Mouse (Mus musculus) ZHBTc4 (cell line): ENCODE results near the gene Tesk1.

ENCODE experiments used
- DNase-seq: peaks from one replicate; pipeline ENCODE4 v3.0.0-alpha.2; 2011; ENCODE audit warnings: low read depth, low spot score

Gene Tesk1

DNA sequence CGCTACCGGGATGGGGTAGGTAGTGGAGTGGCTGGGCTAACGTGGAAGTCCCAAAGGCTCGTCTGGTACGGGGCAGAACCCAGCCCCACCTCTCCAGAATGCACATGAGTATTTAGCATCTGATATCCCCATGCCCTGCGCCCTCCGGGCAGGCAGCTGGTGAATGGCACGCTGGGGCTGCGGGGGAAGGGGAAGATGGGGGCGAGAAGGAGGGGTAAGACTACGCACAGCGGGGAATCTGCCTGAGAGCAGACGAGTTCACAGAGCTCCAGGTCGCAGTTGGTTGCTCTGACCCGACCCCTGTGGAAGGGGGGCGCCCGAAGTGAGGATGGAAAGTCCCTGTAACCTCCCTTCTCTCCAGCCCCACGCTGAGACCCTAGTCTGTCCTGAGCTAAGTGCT lies 11.7 kb downstream of the Tesk1 start:
- DNase-seq = no peak

DNA sequence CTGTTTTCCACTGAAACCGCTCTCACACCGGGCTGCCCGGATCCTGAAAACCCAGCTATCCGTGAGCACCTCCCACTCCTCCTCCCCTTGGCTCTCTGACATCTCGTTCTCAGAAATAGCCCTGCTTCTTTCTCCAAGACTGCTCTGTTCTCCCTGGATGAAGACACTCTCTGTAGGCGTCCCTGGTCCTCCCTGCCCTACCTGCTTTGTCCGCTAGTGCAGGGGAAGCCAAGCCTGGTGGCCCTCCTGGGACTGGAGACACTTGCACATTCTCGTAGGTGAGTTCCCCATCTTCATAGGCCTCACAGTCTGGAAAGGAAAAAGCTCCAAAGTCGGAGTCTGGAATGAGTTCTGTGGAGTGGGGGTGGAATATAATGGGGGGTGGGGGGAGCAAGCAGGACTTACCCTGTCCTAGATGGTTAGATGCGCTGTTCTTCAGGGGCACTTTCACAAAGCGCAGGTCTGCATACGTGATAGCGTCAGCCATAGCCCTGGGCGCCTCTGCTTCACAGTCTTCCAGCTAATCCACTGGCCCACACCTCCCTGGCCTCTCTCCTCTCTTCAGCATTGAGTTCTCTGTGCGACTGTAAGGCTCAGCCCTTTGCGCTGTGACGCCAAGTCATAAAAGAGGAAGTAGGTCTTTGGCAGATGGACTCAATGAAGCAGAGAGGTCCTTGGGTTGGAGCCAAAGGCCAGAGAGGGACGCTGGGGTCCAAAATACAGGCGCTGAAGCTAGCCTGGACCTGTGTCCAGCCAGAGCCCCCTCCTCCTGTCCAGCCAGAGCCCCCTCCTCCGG lies 12.5 kb downstream of the Tesk1 start, which contains the start of gene Cd72:
Gene Cd72, minus strand, starts transcription at position 588 of the 796 bp plus-strand sequence.
- DNase-seq = no peak

DNA sequence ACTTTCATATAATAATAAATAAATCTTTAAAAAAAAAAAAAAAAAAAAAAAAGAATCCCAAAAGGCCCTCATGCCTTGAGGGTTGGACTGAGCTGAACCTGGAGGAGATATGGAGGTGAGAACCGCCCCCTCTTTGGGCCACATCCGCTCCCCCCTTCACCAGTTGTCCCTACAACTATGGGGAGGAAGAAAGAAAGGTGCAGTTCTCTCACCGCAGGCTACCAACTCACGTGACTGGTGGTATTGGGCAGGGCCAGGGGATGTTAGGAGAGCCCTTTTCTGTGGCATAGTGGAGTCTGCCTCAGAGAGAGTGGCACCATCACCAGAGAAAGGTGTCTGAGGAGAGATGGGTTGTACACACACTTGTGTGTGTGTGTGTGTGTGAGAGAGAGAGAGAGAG lies 14.7 kb downstream of the Tesk1 start:
- DNase-seq = no peak

DNA sequence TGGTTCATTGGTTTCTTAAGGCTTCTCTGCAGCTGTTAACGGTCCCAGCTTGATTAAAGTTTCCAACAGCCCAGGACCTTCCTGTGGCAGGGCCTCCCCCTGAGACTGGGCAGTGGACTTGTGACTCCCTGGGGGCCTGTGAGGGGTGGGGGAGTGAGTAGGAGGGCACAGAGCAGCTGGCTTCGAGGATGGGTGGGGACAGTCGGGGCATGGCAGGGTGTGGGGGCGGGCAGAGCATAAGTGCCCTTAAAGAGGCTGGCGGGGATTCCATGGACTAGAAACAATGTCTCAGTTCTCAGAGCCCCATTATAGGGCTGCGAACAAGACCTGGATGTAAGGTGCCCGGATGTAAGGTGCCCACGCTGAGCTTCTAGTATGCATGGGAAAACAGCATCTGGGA lies 15.4 kb downstream of the Tesk1 start:
- no peak for DNase-seq

DNA sequence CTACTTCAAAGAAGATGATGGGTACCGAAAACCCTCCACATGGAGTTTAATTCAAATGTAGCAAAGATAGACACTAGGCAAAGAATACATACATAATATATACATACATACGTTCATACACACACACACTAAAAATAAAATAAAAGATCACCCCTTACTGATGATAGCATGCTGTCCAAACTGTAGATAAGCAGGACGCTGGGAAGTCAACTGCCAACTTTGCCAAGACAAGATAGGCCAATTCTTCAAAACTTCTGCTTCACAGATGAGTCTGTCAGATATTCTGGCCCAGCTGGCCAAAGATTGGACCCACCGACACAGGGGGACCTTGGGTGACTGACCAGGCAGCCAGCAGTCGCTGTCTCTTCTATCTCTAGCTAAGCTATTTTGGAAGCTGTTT lies 21.4 kb downstream of the Tesk1 start:
- no peak for DNase-seq

DNA sequence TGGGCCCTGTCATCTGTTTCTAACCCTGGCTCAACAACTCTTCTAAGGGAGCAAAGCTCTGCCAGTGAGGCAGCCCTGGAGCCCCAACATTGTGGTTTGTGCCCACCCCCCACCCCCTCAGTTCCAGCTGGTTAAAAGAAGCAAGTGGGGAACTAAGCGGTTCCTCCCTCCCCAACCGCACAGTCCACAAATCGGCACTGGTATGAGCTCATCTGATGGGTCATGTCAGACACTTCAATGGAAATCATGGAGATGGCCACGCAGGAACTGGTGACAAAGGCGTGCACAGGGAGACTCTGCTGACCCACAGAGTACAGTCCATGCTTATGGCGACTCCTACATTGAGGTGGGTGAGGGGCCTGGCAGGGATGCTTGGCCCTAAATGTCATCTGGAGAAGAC lies 24.2 kb downstream of the Tesk1 start:
- DNase-seq = no peak

DNA sequence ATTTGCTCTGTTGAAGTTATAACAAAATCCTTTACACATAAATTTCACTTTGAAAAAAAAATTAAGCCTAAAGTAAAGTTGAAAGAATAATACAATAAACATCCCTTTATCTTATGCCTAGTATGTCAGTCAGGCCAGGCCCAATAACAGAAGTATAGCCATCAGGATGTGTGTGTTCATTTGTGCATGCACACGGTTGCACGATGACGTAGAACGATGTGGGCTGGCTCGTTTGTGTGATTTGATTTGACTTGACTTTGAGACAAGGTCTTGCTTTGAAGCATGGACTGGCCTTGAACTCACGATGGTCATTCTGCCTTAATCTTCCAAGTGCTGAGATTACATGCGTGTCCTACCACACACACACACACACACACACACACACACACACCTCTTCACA lies 25.1 kb downstream of the Tesk1 start:
- DNase-seq = no peak

DNA sequence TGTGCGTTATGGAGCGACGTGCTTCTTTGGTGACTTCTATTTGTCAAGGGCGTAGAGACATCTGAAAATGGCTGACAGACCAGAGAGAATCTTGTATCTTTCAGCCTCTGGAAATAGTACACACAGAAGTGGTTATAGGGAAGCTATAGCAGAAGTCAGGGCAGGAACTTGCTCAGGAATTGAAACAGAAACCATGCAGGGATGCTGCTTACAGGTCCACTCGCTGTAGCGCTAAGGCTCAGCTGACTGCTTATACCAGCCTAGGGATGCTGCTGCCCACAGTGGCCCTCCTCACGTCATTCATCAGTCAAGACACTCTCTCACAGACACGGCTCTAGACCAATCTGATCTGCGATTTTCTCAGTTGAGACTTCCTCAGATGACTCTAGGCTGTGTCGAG lies 28.6 kb downstream of the Tesk1 start:
- no peak for DNase-seq

DNA sequence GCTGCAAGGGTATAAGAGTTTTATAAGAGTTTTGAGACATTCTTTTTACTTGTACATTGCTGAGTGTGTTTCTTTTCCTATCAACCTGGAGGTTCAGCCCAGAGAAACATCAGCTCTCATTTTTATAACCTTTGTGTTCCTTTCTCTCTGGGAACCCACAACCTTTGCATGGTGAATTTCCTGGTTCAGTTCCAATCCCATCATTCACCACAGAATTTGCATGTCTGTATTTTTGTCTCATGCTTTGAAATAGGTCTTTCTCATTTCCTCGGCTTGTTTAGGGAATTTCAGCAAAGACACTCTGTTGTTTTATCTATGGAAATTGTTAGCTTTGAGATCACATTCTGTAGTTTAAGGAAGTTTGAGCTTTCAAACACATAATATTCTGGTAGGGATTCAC lies 31.9 kb downstream of the Tesk1 start:
- no peak for DNase-seq

DNA sequence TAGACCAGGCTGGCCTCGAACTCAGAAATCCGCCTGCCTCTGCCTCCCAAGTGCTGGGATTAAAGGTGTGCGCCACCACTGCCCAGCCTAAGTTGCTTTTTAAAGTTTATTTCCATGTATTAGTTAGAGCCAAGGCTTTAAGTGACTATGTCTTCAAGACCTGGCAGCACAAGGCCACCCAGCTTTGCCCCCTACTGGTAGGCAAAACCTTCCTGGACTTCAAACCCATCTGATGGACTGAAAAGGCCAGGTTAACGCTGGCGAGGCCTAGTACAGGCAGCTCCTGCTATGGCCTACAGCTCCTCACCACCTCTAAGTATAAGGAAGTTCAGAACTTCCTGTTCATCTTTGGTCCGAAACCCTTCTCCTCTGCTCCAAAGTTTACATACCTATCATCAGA lies 34.9 kb downstream of the Tesk1 start:
- no peak for DNase-seq

DNA sequence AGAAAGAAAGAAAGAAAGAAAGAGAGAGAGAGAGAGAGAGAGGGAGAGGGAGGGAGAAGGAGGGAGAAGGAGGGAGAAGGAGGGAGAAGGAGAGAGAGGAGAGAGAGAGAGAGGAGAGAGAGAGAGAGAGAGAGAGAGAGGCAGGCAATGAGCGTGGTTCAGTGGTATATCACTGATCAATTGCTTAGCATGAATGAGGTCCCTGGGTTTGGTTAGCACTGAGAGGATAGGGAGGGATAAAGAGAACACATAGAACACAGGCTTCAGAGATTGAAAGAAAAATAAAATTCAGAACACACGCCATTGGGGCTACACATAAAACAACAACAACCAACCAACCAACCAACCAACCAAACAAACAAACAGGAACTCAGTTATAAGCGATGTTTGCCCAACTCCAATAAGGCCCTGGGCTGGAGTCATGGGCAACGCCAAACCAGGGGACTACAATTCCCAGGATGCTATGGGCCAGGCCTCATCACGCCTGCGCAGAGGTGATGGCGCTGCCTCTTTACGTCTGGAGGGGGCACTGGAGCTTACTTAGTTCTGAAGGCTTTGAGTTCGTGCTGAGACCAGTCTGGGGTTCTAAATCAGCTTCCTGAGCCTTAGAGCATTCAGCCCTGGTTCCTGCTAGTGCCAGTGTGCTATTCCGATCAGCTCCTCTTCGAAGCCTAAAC lies 36.3 kb downstream of the Tesk1 start:
- DNase-seq = peak; percentile 96

DNA sequence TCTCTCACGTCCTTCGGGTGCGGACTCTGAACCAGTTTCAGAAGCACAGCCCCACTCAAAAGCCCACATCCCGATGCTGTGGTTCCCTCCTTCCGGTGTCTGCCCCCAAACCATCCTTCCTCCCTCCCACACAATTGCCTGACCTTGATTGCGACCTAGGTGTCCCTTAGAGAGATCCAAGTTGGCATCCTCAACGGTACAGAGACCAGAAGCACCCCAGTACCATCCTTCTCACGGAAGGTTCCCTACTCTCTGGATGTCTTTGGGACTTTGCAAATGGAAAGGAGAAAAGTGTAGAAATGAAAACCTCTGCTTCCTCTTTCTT lies 36.8 kb downstream of the Tesk1 start:
- DNase-seq = no peak

DNA sequence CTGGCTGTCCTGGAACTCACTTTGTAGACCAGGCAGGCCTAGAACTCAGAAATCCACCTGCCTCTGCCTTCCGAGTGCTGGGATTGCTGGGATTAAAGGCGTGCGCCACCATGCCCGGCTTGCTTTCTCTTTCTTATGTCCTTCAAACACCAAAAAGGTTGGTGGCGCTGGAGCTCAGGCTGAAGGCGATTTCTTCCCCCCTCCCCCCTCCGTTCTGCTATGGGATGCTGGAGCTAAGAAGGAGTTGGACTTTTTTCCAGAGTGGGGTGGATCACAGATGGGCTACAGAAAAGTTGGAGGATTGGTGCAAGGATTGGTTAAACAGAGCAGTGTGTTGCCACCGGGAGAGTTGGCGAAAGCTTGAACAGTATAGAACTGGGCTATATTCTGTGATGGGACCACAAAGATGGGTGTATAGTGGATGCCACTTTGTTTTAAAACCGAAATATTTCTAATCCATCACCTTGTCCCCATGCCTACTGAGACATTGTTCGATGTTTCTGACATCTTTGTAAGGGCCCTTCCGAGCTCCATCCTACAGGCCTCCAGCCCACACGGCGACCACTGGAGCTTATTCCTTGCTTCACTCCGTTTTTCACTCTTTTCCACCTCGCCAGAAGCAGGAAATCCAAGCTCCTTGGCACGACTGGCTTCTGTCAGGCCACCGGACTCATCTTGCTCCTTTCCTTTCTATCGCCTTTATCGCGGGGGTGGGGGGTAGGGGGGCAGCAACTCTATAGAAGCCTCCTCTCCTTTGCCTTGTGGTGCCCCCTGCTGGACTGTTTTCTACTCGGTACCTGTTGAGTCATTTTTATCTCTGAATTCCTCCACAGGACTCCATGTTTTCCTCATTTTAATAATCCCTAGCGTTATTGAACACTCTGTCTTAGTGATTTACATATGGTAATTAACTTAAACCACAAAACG lies 37.4 kb downstream of the Tesk1 start:
- peak; percentile 82 for DNase-seq

DNA sequence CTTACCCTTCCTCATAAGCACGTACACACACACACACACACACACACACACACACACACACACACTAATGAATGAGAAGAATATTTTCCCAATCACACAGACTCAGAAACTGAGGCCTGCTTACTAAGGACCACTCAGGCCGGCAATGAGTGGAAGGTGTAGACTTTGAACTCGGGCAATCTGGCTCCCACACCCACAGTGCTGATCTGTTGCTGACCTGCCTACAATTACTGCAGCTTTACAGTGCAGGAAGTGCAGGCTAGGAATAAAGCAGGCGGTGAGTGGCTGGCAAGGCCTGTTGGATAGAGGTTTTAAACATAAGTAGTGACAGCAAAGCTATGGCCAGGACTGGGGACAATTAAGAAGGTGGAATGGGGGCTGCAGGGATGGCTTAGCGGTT lies 39.2 kb downstream of the Tesk1 start:
- no peak for DNase-seq

DNA sequence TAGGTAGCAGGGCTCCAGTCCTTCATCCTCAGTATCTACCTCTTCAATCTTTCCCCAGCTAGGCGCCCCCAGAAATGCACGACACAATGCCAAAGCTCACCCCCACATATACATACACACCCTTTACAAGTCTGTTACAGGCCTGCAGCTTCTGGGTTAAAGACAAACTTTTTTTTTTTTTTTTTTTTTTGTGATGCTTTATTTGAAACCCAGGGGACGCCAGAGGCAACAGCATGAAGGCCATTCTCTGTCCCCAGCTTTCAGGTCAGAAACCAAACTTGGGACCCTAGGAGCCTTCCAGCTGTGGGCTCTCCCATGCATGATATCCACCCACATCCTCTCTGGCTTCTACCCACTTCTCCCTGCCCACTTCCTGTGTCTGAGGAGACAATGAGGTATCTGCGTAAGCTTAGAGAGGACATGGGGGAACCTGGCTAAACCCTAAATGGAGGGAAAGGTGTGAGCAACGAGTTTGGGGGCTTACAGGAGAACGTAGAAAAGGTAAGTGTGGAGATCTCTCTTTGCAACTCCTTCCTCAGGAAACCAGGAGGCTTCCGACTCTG lies 40.2 kb downstream of the Tesk1 start:
- no peak for DNase-seq

DNA sequence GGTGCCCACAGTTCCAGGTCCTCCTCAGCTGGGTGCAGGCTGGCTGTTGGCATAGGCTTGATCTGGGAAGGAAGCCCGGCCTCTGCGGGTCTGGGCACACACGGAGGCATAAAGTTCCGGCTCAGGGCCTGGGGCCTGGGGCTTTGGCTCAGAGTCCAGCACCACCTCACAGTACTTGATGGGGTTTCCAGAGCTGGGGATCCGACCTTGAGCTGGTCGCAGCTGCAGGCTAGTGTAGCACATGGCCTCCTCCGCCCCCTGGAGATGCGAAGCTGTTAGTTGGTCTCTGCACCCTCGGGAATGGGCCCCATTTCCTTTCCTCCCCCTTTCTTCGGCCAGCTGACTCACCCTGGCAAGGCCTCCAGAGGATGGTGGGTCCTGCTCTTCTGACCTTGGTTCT lies 40.9 kb downstream of the Tesk1 start:
- no peak for DNase-seq

DNA sequence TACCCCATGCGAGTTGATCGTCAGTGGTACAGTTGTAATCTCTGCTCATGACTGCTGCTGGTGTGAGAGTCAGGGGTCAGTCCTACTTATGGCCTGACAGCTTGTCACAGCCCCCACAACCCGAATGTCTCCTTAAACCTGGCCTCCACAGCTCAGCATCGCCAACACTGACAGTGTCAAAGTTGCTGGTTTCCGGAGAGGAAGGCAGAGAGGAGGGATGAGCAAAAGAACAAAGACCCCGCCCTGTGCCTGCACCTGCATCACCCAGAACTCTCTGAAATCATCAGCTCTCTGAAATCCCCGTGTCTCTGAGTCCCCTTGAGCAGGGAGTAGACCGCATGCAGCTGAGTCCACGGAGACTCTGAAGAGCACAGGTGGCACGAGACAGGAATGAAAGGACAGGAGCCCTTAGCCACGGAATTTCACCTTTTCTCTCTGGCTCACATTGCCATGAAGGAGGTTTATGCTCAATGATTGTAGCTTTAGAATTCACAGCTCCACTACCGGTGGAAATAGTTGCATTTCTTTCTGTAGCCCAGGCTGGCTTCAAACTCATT lies 41.9 kb downstream of the Tesk1 start, which contains the start of gene Sit1:
Gene Sit1, minus strand, starts transcription at position 200 of the 557 bp plus-strand sequence.
- no peak for DNase-seq

DNA sequence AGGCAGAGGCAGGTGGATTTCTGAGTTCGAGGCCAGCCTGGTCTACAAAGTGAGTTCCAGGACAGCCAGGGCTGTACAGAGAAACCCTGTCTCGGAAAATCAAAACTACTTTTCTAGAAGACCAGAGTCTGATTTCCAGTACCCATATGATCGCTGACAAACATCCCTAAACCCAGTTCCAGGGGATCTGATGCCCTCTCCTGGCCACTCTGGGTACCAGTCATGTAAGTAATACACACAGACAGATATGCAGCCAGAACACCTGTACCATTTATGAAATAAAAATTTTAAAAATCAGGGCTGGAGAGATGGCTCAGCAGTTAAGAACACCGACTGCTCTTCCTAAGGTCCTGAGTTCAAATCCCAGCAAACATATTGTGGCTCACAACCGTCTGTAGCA lies 43.9 kb downstream of the Tesk1 start:
- DNase-seq = peak; percentile 65

DNA sequence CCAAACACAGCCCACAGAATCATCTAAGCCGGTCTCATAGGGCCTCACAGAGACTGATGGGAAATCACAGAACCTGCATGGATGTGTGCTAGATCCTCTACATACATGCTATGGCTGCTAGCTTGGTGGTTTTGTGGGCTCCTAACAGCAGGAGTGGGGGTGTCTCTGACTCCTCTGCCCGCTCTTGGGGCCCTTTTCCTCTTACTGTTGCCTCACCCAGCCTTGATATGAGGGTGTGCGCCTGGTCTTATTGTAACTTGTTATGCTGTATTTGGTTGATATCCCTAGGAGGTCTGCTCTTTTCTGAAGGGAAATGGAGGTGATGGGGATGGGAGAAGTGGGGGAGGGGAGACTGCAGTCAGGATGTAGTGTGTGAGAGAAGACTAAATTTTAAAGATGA lies 47.9 kb downstream of the Tesk1 start:
- no peak for DNase-seq

DNA sequence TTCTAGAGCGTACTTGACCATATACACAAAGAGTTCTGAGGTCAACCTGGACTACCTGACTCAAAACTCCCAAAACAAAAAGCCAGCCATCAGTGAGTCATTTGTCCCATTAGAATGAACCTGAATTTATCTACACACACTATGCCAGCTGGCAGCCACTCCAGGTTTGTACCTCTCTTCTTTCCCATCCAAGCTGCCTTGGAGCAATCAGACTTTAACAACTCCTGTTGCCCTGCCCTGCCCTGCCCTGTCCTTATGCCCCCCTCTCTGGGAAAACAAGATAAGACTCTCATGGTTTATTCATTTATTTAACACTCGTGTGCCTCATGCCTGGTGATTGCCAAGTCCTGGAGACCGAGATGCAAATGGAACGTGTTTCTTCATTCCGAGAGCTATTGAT lies 49.1 kb downstream of the Tesk1 start:
- DNase-seq = no peak

DNA sequence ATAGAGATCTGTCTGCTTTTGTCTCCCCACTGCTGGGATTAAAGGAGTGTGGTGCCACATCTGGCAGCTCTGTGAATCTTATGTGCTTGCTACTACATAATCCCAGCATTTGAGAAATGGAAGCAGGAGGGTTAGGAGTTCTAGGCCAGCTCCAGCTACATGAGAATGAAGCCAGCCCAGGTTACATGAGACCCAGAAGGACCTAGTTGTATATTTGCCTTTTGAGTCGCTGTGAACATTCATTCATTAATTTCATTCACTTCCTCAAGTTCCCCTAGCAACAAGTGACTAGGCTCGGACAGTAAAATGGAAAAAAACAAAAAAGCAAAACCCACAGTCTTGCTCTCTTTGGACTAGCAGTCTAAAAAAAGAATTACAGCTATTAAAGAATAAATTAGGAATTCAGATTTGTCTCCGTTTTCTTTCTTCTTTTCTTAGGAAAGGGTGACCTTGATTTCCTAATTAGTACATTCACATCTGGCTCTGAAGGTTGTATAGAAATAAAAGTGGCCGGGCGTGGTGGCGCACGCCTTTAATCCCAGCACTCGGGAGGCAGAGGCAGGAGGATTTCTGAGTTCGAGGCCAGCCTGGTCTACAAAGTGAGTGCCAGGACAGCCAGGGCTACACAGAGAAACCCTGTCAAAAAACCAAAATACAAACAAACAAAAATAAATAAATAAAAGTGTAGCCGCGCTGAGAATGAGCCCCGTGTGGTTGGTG lies 50.5 kb downstream of the Tesk1 start:
- DNase-seq = peak; percentile 42
